Mouse (Mus musculus) layer of hippocampus, adult 11-12 months (tissue): ENCODE data around the gene Syt10.
"Not testable (repeated sequence)": the region's sequence is repeated elsewhere in the genome, so short reads cannot be mapped to it uniquely, and the experiment has no call there.

Source experiments
- DNase-seq: peaks from one replicate; pipeline ENCODE4 v3.0.0; 2022; ENCODE audit warnings: low spot score

Syt10 gene

GRCm38 (mm10) chr15:89841364-89842017 lies at the start of gene Syt10:
Gene Syt10 (minus strand): TSS chr15:89841860.
- peak; percentile 37 for DNase-seq

GRCm38 (mm10) chr15:89883799-89884198 lies 42.1 kb upstream of the Syt10 start:
- no peak for DNase-seq

GRCm38 (mm10) chr15:89878981-89879380 lies 37.3 kb upstream of the Syt10 start:
- no peak for DNase-seq

- no peak for DNase-seq
These were observed 25.6 kb downstream of the Syt10 start for GRCm38 (mm10) chr15:89816098-89816497.

GRCm38 (mm10) chr15:89804478-89804877 lies 37.2 kb downstream of the Syt10 start:
- no peak for DNase-seq

- DNase-seq, result no peak
These were observed 61.7 kb downstream of the Syt10 start for GRCm38 (mm10) chr15:89779928-89780327.

- DNase-seq, result not testable (repeated sequence)
These were observed 75.6 kb downstream of the Syt10 start for GRCm38 (mm10) chr15:89766016-89766415.

GRCm38 (mm10) chr15:89733611-89734010 lies 108.0 kb downstream of the Syt10 start:
- DNase-seq, result peak; percentile 3
